ENCODE assay signal across 22 mouse cellular contexts in genomic region chr19:59680356-59680755, GRCm38 (mm10).
"Had no signal": no experiment of that assay in that cellular context is flagged by ENCODE, and none has a peak within 500 bp of the region (broad histone marks: within the 10 kb centered on the region; RNA-seq: fewer than 3 reads in every experiment).

No protein-coding gene starts in this region.

- H3K9me3 ChIP-seq: intestine, embryonic 15.5 days; limb, embryonic 12.5 days; limb, embryonic 15.5 days; liver, embryonic 15.5 days; lung, embryonic 15.5 days; megakaryocyte, embryonic 14.5 days; midbrain, embryonic 10.5 days; neural tube, embryonic 12.5 days; neural tube, embryonic 15.5 days had no signal

- H3K4me2 ChIP-seq: intestine, embryonic 15.5 days; limb, embryonic 12.5 days; limb, embryonic 15.5 days; liver, embryonic 11.5 days; liver, embryonic 15.5 days; lung, embryonic 15.5 days; neural tube, embryonic 12.5 days; neural tube, embryonic 15.5 days had no signal

- H3K9ac ChIP-seq: intestine, embryonic 15.5 days; limb, embryonic 12.5 days; limb, embryonic 15.5 days; liver, embryonic 15.5 days; lung, embryonic 15.5 days; neural tube, embryonic 12.5 days; neural tube, embryonic 15.5 days had no signal

- H3K36me3 ChIP-seq: intestine, embryonic 15.5 days; limb, embryonic 12.5 days; limb, embryonic 15.5 days; liver, embryonic 15.5 days; lung, embryonic 15.5 days; midbrain, embryonic 10.5 days; neural tube, embryonic 12.5 days; neural tube, embryonic 15.5 days had no signal

- H3K4me1 ChIP-seq: intestine, embryonic 15.5 days; limb, embryonic 15.5 days; liver, embryonic 15.5 days; lung, embryonic 15.5 days; megakaryocyte, embryonic 14.5 days; midbrain, embryonic 10.5 days; neural tube, embryonic 12.5 days; neural tube, embryonic 15.5 days had no signal

- H3K4me3 ChIP-seq: intestine, embryonic 15.5 days; limb, embryonic 12.5 days; limb, embryonic 15.5 days; liver, embryonic 15.5 days; lung, embryonic 15.5 days; megakaryocyte, embryonic 14.5 days; midbrain, embryonic 10.5 days; neural tube, embryonic 12.5 days; neural tube, embryonic 15.5 days had no signal

- ATAC-seq: intestine, embryonic 15.5 days had no signal

- H3K27me3 ChIP-seq: intestine, embryonic 15.5 days; limb, embryonic 15.5 days; liver, embryonic 15.5 days; lung, embryonic 15.5 days; megakaryocyte, embryonic 14.5 days; neural tube, embryonic 12.5 days; neural tube, embryonic 15.5 days had no signal

- DNase-seq: kidney, adult 11 months; kidney, adult 9 months; kidney, postnatal 14 days; kidney, postnatal 4 days; left cerebral cortex, postnatal 4 days; lung, adult 18-20 months; lung, postnatal 10 days; lung, postnatal 36 days; midbrain, embryonic 14.5 days; retina, postnatal 1 day; right cerebral cortex, postnatal 25 days; spleen, adult 18-20 months had no signal

- H3K27ac ChIP-seq: intestine, embryonic 15.5 days; limb, embryonic 12.5 days; limb, embryonic 15.5 days; liver, embryonic 15.5 days; lung, embryonic 15.5 days; midbrain, embryonic 10.5 days; neural tube, embryonic 12.5 days; neural tube, embryonic 15.5 days had no signal
